In the genomic region with DNA sequence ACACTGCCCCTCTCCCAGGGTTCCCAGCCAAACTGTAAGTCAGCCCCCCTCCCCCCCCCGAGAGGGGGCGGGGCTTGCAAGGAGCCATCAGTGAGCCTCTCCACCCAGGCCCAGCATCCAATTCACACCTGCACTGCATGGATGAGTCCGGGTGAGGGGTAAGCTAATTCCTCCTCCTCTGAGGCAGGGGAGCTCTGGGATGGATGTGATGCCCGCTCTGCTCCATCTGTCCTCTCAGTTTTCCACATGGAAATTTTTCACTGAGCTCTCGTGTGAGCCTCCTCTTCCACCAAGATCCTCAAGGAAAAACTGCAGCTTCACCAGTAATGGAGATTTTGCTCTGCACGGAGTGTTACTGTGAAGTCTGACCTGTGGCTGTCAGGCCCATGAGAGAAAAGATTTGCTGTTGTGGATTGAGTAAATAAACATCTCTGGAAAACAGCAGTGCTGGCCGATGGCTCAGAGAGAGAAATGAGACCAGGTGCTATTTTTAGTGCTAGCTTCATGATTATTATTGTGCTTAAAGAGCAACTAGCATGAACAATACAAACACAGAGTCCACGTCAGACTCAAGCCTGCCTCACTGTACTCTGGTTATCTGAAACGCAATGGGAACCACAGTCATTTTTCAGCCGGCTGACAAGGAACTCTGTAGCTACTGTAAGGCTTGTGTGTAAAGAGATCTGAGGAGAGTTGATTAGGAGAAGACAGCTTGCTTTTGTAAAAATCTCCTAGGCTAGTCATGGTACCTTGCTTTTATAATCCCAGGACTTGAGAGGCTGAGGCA, we compare ENCODE assay signal across 19 mouse cellular contexts.
DNase-seq lines count a peak whose midpoint lies in the region; ATAC-seq and TF ChIP-seq lines count a peak whose summit lies in the region.
"Had no signal": no experiment of that assay in that cellular context is flagged by ENCODE, and none has a peak within 500 bp of the region (broad histone marks: within the 10 kb centered on the region; RNA-seq: fewer than 3 reads in every experiment).

No protein-coding gene starts in this region.

- no peak overlapping the region for H3K4me2 ChIP-seq in hindbrain, embryonic 15.5 days
- no peak overlapping the region for H3K4me2 ChIP-seq in hindbrain, embryonic 14.5 days (replicated peaks)
- H3K4me2 ChIP-seq: midbrain, embryonic 15.5 days had no signal

- peaks cover 7% of the 10 kb centered on the region; the same call in 1 of the 2 replicates for H3K4me1 ChIP-seq in hindbrain, embryonic 15.5 days (replicated peaks)
- no peaks in the 10 kb centered on the region for H3K4me1 ChIP-seq in hindbrain, embryonic 14.5 days (replicated peaks; ENCODE audit: control insufficient read depth, insufficient read depth, low read length)
- no peaks in the 10 kb centered on the region; the same call in 1 of the 2 replicates for H3K4me1 ChIP-seq in lung, adult 2 months (ENCODE audit: control insufficient read depth, insufficient read depth, low read length)
- H3K4me1 ChIP-seq: midbrain, embryonic 15.5 days had no signal

- H3K36me3 ChIP-seq in hindbrain, embryonic 15.5 days, result no peaks in the 10 kb centered on the region
- H3K36me3 ChIP-seq in hindbrain, embryonic 14.5 days (replicated peaks; ENCODE audit: control insufficient read depth, insufficient read depth), result no peaks in the 10 kb centered on the region
- H3K36me3 ChIP-seq: midbrain, embryonic 15.5 days had no signal

- no peak overlapping the region for H3K4me3 ChIP-seq in hindbrain, embryonic 15.5 days
- no peak overlapping the region for H3K4me3 ChIP-seq in hindbrain, embryonic 14.5 days (replicated peaks; ENCODE audit: low read length)
- H3K4me3 ChIP-seq in lung, adult 2 months (replicated peaks; ENCODE audit: extremely low read depth, low read depth, low read length), result no peak overlapping the region
- H3K4me3 ChIP-seq: midbrain, embryonic 15.5 days had no signal

- TF ChIP-seq POLR2A in lung, adult 2 months (IDR thresholded peaks at IDR 0.05; ENCODE audit: borderline replicate concordance, extremely low read depth, low read depth, low read length), result no peak

- H3K9ac ChIP-seq in hindbrain, embryonic 15.5 days, result no peak overlapping the region
- H3K9ac ChIP-seq in hindbrain, embryonic 14.5 days, result no peak overlapping the region
- H3K9ac ChIP-seq: liver, embryonic 14.5 days; midbrain, embryonic 15.5 days had no signal

- WGBS in hindbrain, embryonic 15.5 days, result 51% methylated on average over 10 of the region's 10 CpGs
- 46% methylated on average over 10 of the region's 10 CpGs for WGBS in hindbrain, embryonic 14.5 days
- 19% methylated on average over 10 of the region's 10 CpGs for WGBS in lung, adult 2 months

- ATAC-seq in hindbrain, embryonic 15.5 days (ENCODE audit: low FRiP score, low read depth), result no peak
- no peak for ATAC-seq in hindbrain, embryonic 14.5 days (ENCODE audit: low FRiP score)
- ATAC-seq: activated CD4-positive, CD25-positive, alpha-beta regulatory T cell, adult 4 months; CD4-positive, CD25-positive, alpha-beta regulatory T cell, adult 4 months; lung, postnatal 0 days; midbrain, embryonic 15.5 days; Patski had no signal

- peak; percentile 12 for DNase-seq in embryo, embryonic 11 days
- DNase-seq in embryo, embryonic 10 days (ENCODE audit: low spot score), result no peak
- no peak for DNase-seq in hindbrain, embryonic 14.5 days (ENCODE audit: low spot score)
- DNase-seq in layer of hippocampus, adult 9-10 months (ENCODE audit: low spot score), result peak; percentile 22
- DNase-seq in layer of hippocampus, adult 11-12 months (ENCODE audit: low spot score), result no peak
- DNase-seq in brain, adult 2 months (ENCODE audit: low read depth, low spot score), result peak; percentile 39
- no peak for DNase-seq in lung, adult 2 months
- DNase-seq: adrenal gland, postnatal 14 days; cerebellum, adult 2 months; heart, postnatal 4 days; kidney, adult 9 months; retina, postnatal 1 day had no signal

- peak overlapping the region; percentile 37; the same call in 1 of the 2 replicates for H3K27ac ChIP-seq in hindbrain, embryonic 15.5 days (replicated peaks)
- H3K27ac ChIP-seq in hindbrain, embryonic 14.5 days, result no peak overlapping the region
- H3K27ac ChIP-seq: liver, embryonic 14.5 days; midbrain, embryonic 15.5 days had no signal

- no peaks in the 10 kb centered on the region for H3K27me3 ChIP-seq in hindbrain, embryonic 15.5 days
- no peaks in the 10 kb centered on the region for H3K27me3 ChIP-seq in hindbrain, embryonic 14.5 days (ENCODE audit: control insufficient read depth, insufficient read depth, low read length)
- H3K27me3 ChIP-seq: midbrain, embryonic 15.5 days; Patski had no signal

- H3K9me3 ChIP-seq in hindbrain, embryonic 15.5 days, result no peaks in the 10 kb centered on the region
- no peaks in the 10 kb centered on the region for H3K9me3 ChIP-seq in hindbrain, embryonic 14.5 days (ENCODE audit: control insufficient read depth, low read length)
- H3K9me3 ChIP-seq: midbrain, embryonic 15.5 days had no signal

- no peak for TF ChIP-seq CTCF in lung, adult 2 months (IDR thresholded peaks at IDR 0.05; ENCODE audit: insufficient read depth, low read length)

Comparison
In these comparisons a context has a peak if more than half of its experiments do, and no peak if none do; other contexts are left out.
1. DNase-seq: peak in embryo, embryonic 11 days (single experiment), layer of hippocampus, adult 9-10 months (single experiment) and brain, adult 2 months (single experiment); none in embryo, embryonic 10 days (single experiment), hindbrain, embryonic 14.5 days (single experiment), layer of hippocampus, adult 11-12 months (single experiment) and lung, adult 2 months (single experiment).